Comparison of ENCODE assay signal across 8 mouse cellular contexts in genomic region chr14:51884031-51884544, GRCm38 (mm10). TPM values are rescaled to one million over a fixed set of nuclear protein-coding genes. Genes with fewer than 3 reads are reported as not detected.
DNase-seq lines count a peak whose midpoint lies in the region; ATAC-seq and TF ChIP-seq lines count a peak whose summit lies in the region.
"Had no signal": no experiment of that assay in that cellular context is flagged by ENCODE, and none has a peak within 500 bp of the region (broad histone marks: within the 10 kb centered on the region; RNA-seq: fewer than 3 reads in every experiment).

No protein-coding gene starts in this region.

- peak overlapping the region; percentile 84 for H3K27ac ChIP-seq in embryonic facial prominence, embryonic 15.5 days (replicated peaks)
- peak overlapping the region; percentile 76 for H3K27ac ChIP-seq in limb, embryonic 15.5 days
- peak overlapping the region; percentile 86 for H3K27ac ChIP-seq in stomach, postnatal 0 days (replicated peaks)

- WGBS in embryonic facial prominence, embryonic 15.5 days = under 1% methylated on average over 14 of the region's 14 CpGs
- WGBS in limb, embryonic 15.5 days = 1% methylated on average over 14 of the region's 14 CpGs
- WGBS in stomach, postnatal 0 days = under 1% methylated on average over 14 of the region's 14 CpGs

- no peak for DNase-seq in stomach, postnatal 0 days (ENCODE audit: low spot score)
- DNase-seq in layer of hippocampus, postnatal 14 days (ENCODE audit: low spot score in 2 of 2) = no peak
- DNase-seq in layer of hippocampus, adult 8-10 months (ENCODE audit: low spot score in 2 of 2) = no peak

- H3K9ac ChIP-seq in embryonic facial prominence, embryonic 15.5 days = no peak overlapping the region
- H3K9ac ChIP-seq in limb, embryonic 15.5 days = no peak overlapping the region
- H3K9ac ChIP-seq in stomach, postnatal 0 days (ENCODE audit: low read length) = peak overlapping the region; percentile 56

- H3K4me2 ChIP-seq in embryonic facial prominence, embryonic 15.5 days (replicated peaks) = peak overlapping the region; percentile 85
- H3K4me2 ChIP-seq in limb, embryonic 15.5 days = peak overlapping the region; percentile 86
- H3K4me2 ChIP-seq in stomach, postnatal 0 days (replicated peaks; ENCODE audit: low read depth) = peak overlapping the region; percentile 77

- no peak for TF ChIP-seq CTCF in stomach, postnatal 0 days (IDR thresholded peaks at IDR 0.05; ENCODE audit: low read depth)

- peak overlapping the region; percentile 95 for H3K4me3 ChIP-seq in megakaryocyte, embryonic 14.5 days (replicated peaks)
- H3K4me3 ChIP-seq in embryonic facial prominence, embryonic 15.5 days (replicated peaks) = peak overlapping the region; percentile 79
- peak overlapping the region; percentile 79 for H3K4me3 ChIP-seq in limb, embryonic 15.5 days
- H3K4me3 ChIP-seq in stomach, postnatal 0 days (ENCODE audit: low read depth, low read length) = peak overlapping the region; percentile 58

- no peak for ATAC-seq in megakaryocyte, adult 5-6 weeks (ENCODE audit: poor library complexity, severe bottlenecking)
- ATAC-seq in embryonic facial prominence, embryonic 15.5 days (ENCODE audit: insufficient number of reproducible peaks, low FRiP score, low TSS enrichment, low read depth) = no peak; the same call in 1 of the 2 replicates
- ATAC-seq in limb, embryonic 15.5 days (ENCODE audit: insufficient number of reproducible peaks, low FRiP score, low TSS enrichment, low read depth) = 0 out of 2 replicates have a peak, but pooled peaks have one; percentile 18
- no peak for ATAC-seq in stomach, postnatal 0 days (ENCODE audit: low FRiP score, low TSS enrichment)

- H3K27me3 ChIP-seq in megakaryocyte, embryonic 14.5 days (replicated peaks) = peaks cover 2% of the 10 kb centered on the region
- no peaks in the 10 kb centered on the region for H3K27me3 ChIP-seq in embryonic facial prominence, embryonic 15.5 days
- no peaks in the 10 kb centered on the region for H3K27me3 ChIP-seq in limb, embryonic 15.5 days
- no peaks in the 10 kb centered on the region for H3K27me3 ChIP-seq in stomach, postnatal 0 days (ENCODE audit: control insufficient read depth, insufficient read depth, low read length)

- no peak for TF ChIP-seq EP300 in stomach, postnatal 0 days (optimal IDR thresholded peaks at IDR 0.05)

- H3K4me1 ChIP-seq in megakaryocyte, embryonic 14.5 days = peaks cover 9% of the 10 kb centered on the region
- H3K4me1 ChIP-seq in embryonic facial prominence, embryonic 15.5 days = peaks cover 13% of the 10 kb centered on the region
- H3K4me1 ChIP-seq in limb, embryonic 15.5 days = peaks cover 8% of the 10 kb centered on the region; the same call in 1 of the 2 replicates
- no peaks in the 10 kb centered on the region for H3K4me1 ChIP-seq in stomach, postnatal 0 days (replicated peaks; ENCODE audit: control insufficient read depth, insufficient read depth)

- peaks cover 22% of the 10 kb centered on the region for H3K36me3 ChIP-seq in megakaryocyte, embryonic 14.5 days (replicated peaks; ENCODE audit: low read length)
- H3K36me3 ChIP-seq in embryonic facial prominence, embryonic 15.5 days = peaks cover 24% of the 10 kb centered on the region
- peaks cover 25% of the 10 kb centered on the region for H3K36me3 ChIP-seq in limb, embryonic 15.5 days
- H3K36me3 ChIP-seq in stomach, postnatal 0 days (ENCODE audit: control insufficient read depth, insufficient read depth, low read length) = no peaks in the 10 kb centered on the region

- no peaks in the 10 kb centered on the region for H3K9me3 ChIP-seq in megakaryocyte, embryonic 14.5 days
- no peaks in the 10 kb centered on the region for H3K9me3 ChIP-seq in embryonic facial prominence, embryonic 15.5 days (replicated peaks)
- H3K9me3 ChIP-seq in limb, embryonic 15.5 days = no peaks in the 10 kb centered on the region
- no peaks in the 10 kb centered on the region for H3K9me3 ChIP-seq in stomach, postnatal 0 days (ENCODE audit: control insufficient read depth, low read length)

RNA-seq across cellular contexts. Expression of gene Mettl17, which starts 0.6 kb away (rescaled TPM):
- polyA plus RNA-seq in megakaryocyte, embryonic 14.5 days (2012; ENCODE audit: insufficient read depth, low replicate concordance) = 4.8 and 6.2 TPM in 2 replicates
- total RNA-seq in megakaryocyte, adult 5-6 weeks (2015) = 6.2 and 11.7 TPM in 2 replicates
- 6.3 and 11.1 TPM in 2 replicates for total RNA-seq in megakaryocyte, adult 5-6 weeks (2017)
- 44.1 and 50.7 TPM in 2 replicates for polyA plus RNA-seq in embryonic facial prominence, embryonic 15.5 days (2015; fragmentation: Nextera tagmentation; extraction: Ambion mirVana)
- 46.8 and 48.4 TPM in 2 replicates for polyA plus RNA-seq in limb, embryonic 15.5 days (2015; fragmentation: Nextera tagmentation; extraction: Ambion mirVana)
- 22.7 and 24.0 TPM in 2 replicates for polyA plus RNA-seq in stomach, postnatal 0 days (2015; fragmentation: Nextera tagmentation; extraction: Ambion mirVana)
- total RNA-seq in layer of hippocampus, postnatal 14 days (2021) = 10 to 100 TPM; 34.9 to 38.9 TPM
- total RNA-seq in layer of hippocampus, adult 8-10 months (2022) = 10 to 100 TPM; 29.8 to 51.3 (median 38.8) TPM

RNA-seq across cellular contexts. Expression of gene Slc39a2, which starts 8.6 kb away (rescaled TPM):
- 0.89 TPM in 1 of 2 replicates, not detected in the other for polyA plus RNA-seq in megakaryocyte, embryonic 14.5 days (2012; ENCODE audit: insufficient read depth, low replicate concordance)
- total RNA-seq in megakaryocyte, adult 5-6 weeks (2015) = 0.07 TPM in 1 of 2 replicates, not detected in the other
- 0.18 and 0.20 TPM in 2 replicates for total RNA-seq in megakaryocyte, adult 5-6 weeks (2017)
- 5.5 and 8.1 TPM in 2 replicates for polyA plus RNA-seq in embryonic facial prominence, embryonic 15.5 days (2015; fragmentation: Nextera tagmentation; extraction: Ambion mirVana)
- 6.0 and 6.1 TPM in 2 replicates for polyA plus RNA-seq in limb, embryonic 15.5 days (2015; fragmentation: Nextera tagmentation; extraction: Ambion mirVana)
- 1.1 and 1.4 TPM in 2 replicates for polyA plus RNA-seq in stomach, postnatal 0 days (2015; fragmentation: Nextera tagmentation; extraction: Ambion mirVana)
- total RNA-seq in layer of hippocampus, postnatal 14 days (2021) = 1 to 10 TPM; 4.7 to 5.6 TPM
- 10 to 100 TPM in 2 of 4 experiments, 1 to 10 TPM in 2; 4.8 to 13.0 (median 8.7) TPM for total RNA-seq in layer of hippocampus, adult 8-10 months (2022)
- total RNA-seq: hematopoietic stem cell, adult 5-6 weeks had no signal

RNA-seq across cellular contexts. Expression of gene Ndrg2, which starts 29.9 kb away (rescaled TPM):
- 0.44 TPM in 1 of 2 replicates, not detected in the other for polyA plus RNA-seq in megakaryocyte, embryonic 14.5 days (2012; ENCODE audit: insufficient read depth, low replicate concordance)
- total RNA-seq in megakaryocyte, adult 5-6 weeks (2015) = 0.36 and 1.5 TPM in 2 replicates
- not detected in 2 replicates for total RNA-seq in megakaryocyte, adult 5-6 weeks (2017)
- polyA plus RNA-seq in embryonic facial prominence, embryonic 15.5 days (2015; fragmentation: Nextera tagmentation; extraction: Ambion mirVana) = 79.3 and 98.2 TPM in 2 replicates
- polyA plus RNA-seq in limb, embryonic 15.5 days (2015; fragmentation: Nextera tagmentation; extraction: Ambion mirVana) = 105 and 117 TPM in 2 replicates
- 71.6 and 79.4 TPM in 2 replicates for polyA plus RNA-seq in stomach, postnatal 0 days (2015; fragmentation: Nextera tagmentation; extraction: Ambion mirVana)
- total RNA-seq in layer of hippocampus, postnatal 14 days (2021) = 100 to 1,000 TPM; 696 to 763 TPM
- 100 to 1,000 TPM; 843 to 941 (median 912) TPM for total RNA-seq in layer of hippocampus, adult 8-10 months (2022)

RNA-seq across cellular contexts. Expression of gene Ear6, which starts 30.6 kb away (rescaled TPM):
- polyA plus RNA-seq in megakaryocyte, embryonic 14.5 days (2012; ENCODE audit: insufficient read depth, low replicate concordance) = not detected in 2 replicates
- 69.3 and 75.6 TPM in 2 replicates for total RNA-seq in megakaryocyte, adult 5-6 weeks (2015)
- 89.1 and 124 TPM in 2 replicates for total RNA-seq in megakaryocyte, adult 5-6 weeks (2017)
- polyA plus RNA-seq in embryonic facial prominence, embryonic 15.5 days (2015; fragmentation: Nextera tagmentation; extraction: Ambion mirVana) = not detected in 2 replicates
- not detected in 2 replicates for polyA plus RNA-seq in limb, embryonic 15.5 days (2015; fragmentation: Nextera tagmentation; extraction: Ambion mirVana)
- polyA plus RNA-seq in stomach, postnatal 0 days (2015; fragmentation: Nextera tagmentation; extraction: Ambion mirVana) = not detected in 2 replicates
- total RNA-seq in layer of hippocampus, postnatal 14 days (2021) = not detected
- total RNA-seq in layer of hippocampus, adult 8-10 months (2022) = not detected

RNA-seq across cellular contexts. Expression of gene Tppp2, which starts 34.1 kb away (rescaled TPM):
- polyA plus RNA-seq in megakaryocyte, embryonic 14.5 days (2012; ENCODE audit: insufficient read depth, low replicate concordance) = not detected in 2 replicates
- total RNA-seq in megakaryocyte, adult 5-6 weeks (2015) = not detected in 2 replicates
- not detected in 2 replicates for total RNA-seq in megakaryocyte, adult 5-6 weeks (2017)
- polyA plus RNA-seq in embryonic facial prominence, embryonic 15.5 days (2015; fragmentation: Nextera tagmentation; extraction: Ambion mirVana) = not detected in 2 replicates
- not detected in 2 replicates for polyA plus RNA-seq in limb, embryonic 15.5 days (2015; fragmentation: Nextera tagmentation; extraction: Ambion mirVana)
- not detected in 2 replicates for polyA plus RNA-seq in stomach, postnatal 0 days (2015; fragmentation: Nextera tagmentation; extraction: Ambion mirVana)
- not detected for total RNA-seq in layer of hippocampus, postnatal 14 days (2021)
- not detected for total RNA-seq in layer of hippocampus, adult 8-10 months (2022)
- total RNA-seq: hematopoietic stem cell, adult 5-6 weeks had no signal

Comparison
In these comparisons a context has a peak if more than half of its experiments do, and no peak if none do; other contexts are left out.
1. RNA of gene Ndrg2, which starts 29.9 kb away (polyA plus RNA-seq): 105 to 117 TPM in limb, embryonic 15.5 days, 79.3 to 98.2 TPM in embryonic facial prominence, embryonic 15.5 days and 71.6 to 79.4 TPM in stomach, postnatal 0 days; 0.44 TPM in megakaryocyte, embryonic 14.5 days; every median in the first group is over 10 times any median in the second.
2. Peak in every context shown above with its lines, with median percentiles within 50 percentile points of each other: H3K4me3 ChIP-seq, H3K27ac ChIP-seq and H3K4me2 ChIP-seq.